Mouse (Mus musculus) hindbrain, embryonic 13.5 days (tissue): ENCODE data around the gene Ankrd6. TPM values are rescaled to one million over a fixed set of nuclear protein-coding genes. Genes with fewer than 3 reads are reported as not detected.

Experiments
- ATAC-seq: fragments of 200-750 bp; cut with Nextera tagmentation; 2 replicates; pipeline ENCODE4 v1.8.0; 2017; ENCODE audit warnings: moderate TSS enrichment; ENCODE audit not compliant: low FRiP score
- H3K27ac ChIP-seq: fragments of 300-500 bp; sonication (generic); 2 replicates; pipeline ENCODE4 v1.5.1; 2015; ENCODE audit warnings: inconsistent platforms, mild to moderate bottlenecking, moderate library complexity
- H3K27me3 ChIP-seq: fragments of 300-500 bp; sonication (generic); 2 replicates; pipeline ENCODE4 v1.6.1; 2015; ENCODE audit warnings: mild to moderate bottlenecking, inconsistent platforms
- H3K36me3 ChIP-seq: fragments of 300-500 bp; sonication (generic); 2 replicates; pipeline ENCODE4 v1.6.1; 2015; ENCODE audit warnings: mild to moderate bottlenecking, inconsistent platforms
- H3K4me1 ChIP-seq: fragments of 300-500 bp; sonication (generic); replicated peaks from 2 replicates; pipeline ENCODE4 v1.6.1; 2015; ENCODE audit warnings: inconsistent platforms
- H3K4me2 ChIP-seq: fragments of 300-500 bp; sonication (generic); 2 replicates; pipeline ENCODE4 v1.6.1; 2015; ENCODE audit warnings: inconsistent platforms, mild to moderate bottlenecking, moderate library complexity
- H3K4me3 ChIP-seq: fragments of 300-500 bp; sonication (generic); 2 replicates; pipeline ENCODE4 v1.5.1; 2015; ENCODE audit warnings: mild to moderate bottlenecking, inconsistent platforms
- H3K9ac ChIP-seq: fragments of 300-500 bp; sonication (generic); 2 replicates; pipeline ENCODE4 v1.6.1; 2015; ENCODE audit warnings: mild to moderate bottlenecking, inconsistent platforms
- H3K9me3 ChIP-seq: fragments of 300-500 bp; sonication (generic); 2 replicates; pipeline ENCODE4 v1.6.1; 2016; ENCODE audit warnings: inconsistent platforms
- WGBS: fragments of 180-500 bp; shearing (Covaris S2); methylation state at CpG from one replicate; pipeline ENCODE4 v1.1.7; 2015; 5-methylcytosine and 5-hydroxymethylcytosine counted together
- polyA plus RNA-seq: library from polyadenylated mRNA; unstranded; fragments of >200 nt; fragmentation: Nextera tagmentation; extraction: Ambion mirVana; gene quantifications from 2 replicates; pipeline ENCODE4 v1.2.1, GENCODE M21; 2015

Gene Ankrd6
- polyA plus RNA-seq: 19.0 and 22.4 TPM in 2 replicates

GRCm38 (mm10) chr4:32950356-32951034 lies at the start of gene Ankrd6:
Gene Ankrd6, minus strand, starts transcription at chr4:32950841.
- 0 out of 2 replicates have a peak, but pooled peaks cover 6% of the 10 kb centered on the region for H3K27me3 ChIP-seq
- H3K36me3 ChIP-seq: no peaks in the 10 kb centered on the region
- WGBS: 0% methylated on average over 58 of the region's 66 CpGs
- peak within 1 kb of the TSS; percentile 67 for H3K4me3 ChIP-seq
- no peaks in the 10 kb centered on the region for H3K9me3 ChIP-seq
- H3K27ac ChIP-seq: no peak within 1 kb of the TSS
- peak within 1 kb of the TSS; percentile 92 for H3K4me2 ChIP-seq
- H3K4me1 ChIP-seq: peaks cover 30% of the 10 kb centered on the region
- H3K9ac ChIP-seq: peak within 1 kb of the TSS; percentile 78
- ATAC-seq: peak; percentile 93

GRCm38 (mm10) chr4:32998996-32999395 lies 48.4 kb upstream of the Ankrd6 start:
- no peak overlapping the region for H3K4me3 ChIP-seq
- H3K27ac ChIP-seq: no peak overlapping the region
- no peaks in the 10 kb centered on the region for H3K27me3 ChIP-seq
- no peak for ATAC-seq
- H3K9ac ChIP-seq: no peak overlapping the region
- H3K36me3 ChIP-seq: peaks cover 1% of the 10 kb centered on the region
- 96% methylated on average over 8 of the region's 8 CpGs for WGBS
- H3K4me2 ChIP-seq: no peak overlapping the region
- H3K9me3 ChIP-seq: no peaks in the 10 kb centered on the region
- no peaks in the 10 kb centered on the region for H3K4me1 ChIP-seq

- no peaks in the 10 kb centered on the region for H3K4me1 ChIP-seq
- 90% methylated on average over 5 of the region's 5 CpGs for WGBS
- H3K4me2 ChIP-seq: no peak overlapping the region
- no peak for ATAC-seq
- H3K4me3 ChIP-seq: no peak overlapping the region
- H3K27ac ChIP-seq: no peak overlapping the region
- H3K27me3 ChIP-seq: no peaks in the 10 kb centered on the region
- H3K36me3 ChIP-seq: no peaks in the 10 kb centered on the region; the same call in 1 of the 2 replicates
- H3K9ac ChIP-seq: no peak overlapping the region
- H3K9me3 ChIP-seq: no peaks in the 10 kb centered on the region
Observed at GRCm38 (mm10) chr4:32997571-32997970, 46.9 kb upstream of the Ankrd6 start.

- 97% methylated on average over 5 of the region's 5 CpGs for WGBS
- no peak overlapping the region for H3K4me2 ChIP-seq
- no peak overlapping the region for H3K9ac ChIP-seq
- H3K36me3 ChIP-seq: no peaks in the 10 kb centered on the region; the same call in 1 of the 2 replicates
- H3K9me3 ChIP-seq: no peaks in the 10 kb centered on the region
- no peaks in the 10 kb centered on the region for H3K27me3 ChIP-seq
- H3K4me1 ChIP-seq: no peaks in the 10 kb centered on the region
- H3K4me3 ChIP-seq: no peak overlapping the region
- no peak overlapping the region for H3K27ac ChIP-seq
- ATAC-seq: no peak
Observed at GRCm38 (mm10) chr4:32996083-32996482, 45.4 kb upstream of the Ankrd6 start.

- H3K4me2 ChIP-seq: no peak overlapping the region
- no peak overlapping the region for H3K9ac ChIP-seq
- H3K27me3 ChIP-seq: no peaks in the 10 kb centered on the region
- no peaks in the 10 kb centered on the region for H3K9me3 ChIP-seq
- WGBS: 81% methylated on average over 3 of the region's 3 CpGs
- no peaks in the 10 kb centered on the region for H3K4me1 ChIP-seq
- H3K27ac ChIP-seq: no peak overlapping the region
- H3K36me3 ChIP-seq: no peaks in the 10 kb centered on the region; the same call in 1 of the 2 replicates
- no peak for ATAC-seq
- no peak overlapping the region for H3K4me3 ChIP-seq
Observed at GRCm38 (mm10) chr4:32994168-32994567, 43.5 kb upstream of the Ankrd6 start.

- Histone ChIP-seq H3K9me3 (no peaks in the 10 kb centered on the region), H3K4me2 (no peak overlapping the region), H3K4me1 (peaks cover 18% of the 10 kb centered on the region), H3K27me3 (no peaks in the 10 kb centered on the region), H3K9ac (no peak overlapping the region), H3K4me3 (no peak overlapping the region), H3K27ac (no peak overlapping the region), H3K36me3 (no peaks in the 10 kb centered on the region)
- WGBS: 84% methylated on average over 2 of the region's 2 CpGs
- ATAC-seq: no peak
Observed at GRCm38 (mm10) chr4:32989346-32989745, 38.7 kb upstream of the Ankrd6 start.

GRCm38 (mm10) chr4:32987006-32987405 lies 36.4 kb upstream of the Ankrd6 start:
- no peak for ATAC-seq
- H3K4me3 ChIP-seq: no peak overlapping the region
- 66% methylated on average over 3 of the region's 3 CpGs for WGBS

GRCm38 (mm10) chr4:32985684-32986083 lies 35.0 kb upstream of the Ankrd6 start:
- Histone ChIP-seq H3K4me1 (peaks cover 32% of the 10 kb centered on the region), H3K27me3 (0 out of 2 replicates have a peak, but pooled peaks cover 5% of the 10 kb centered on the region), H3K9ac (no peak overlapping the region), H3K9me3 (no peaks in the 10 kb centered on the region), H3K4me2 (peak overlapping the region; percentile 86), H3K27ac (peak overlapping the region; percentile 30; the same call in 1 of the 2 replicates), H3K36me3 (no peaks in the 10 kb centered on the region), H3K4me3 (no peak overlapping the region)
- no peak for ATAC-seq
- 6% methylated on average over 3 of the region's 3 CpGs for WGBS

More at GRCm38 (mm10) chr4:32987006-32987405, 36.4 kb upstream of the Ankrd6 start:
- Histone ChIP-seq H3K36me3 (no peaks in the 10 kb centered on the region), H3K4me1 (peaks cover 26% of the 10 kb centered on the region), H3K4me2 (no peak overlapping the region), H3K27ac (no peak overlapping the region), H3K9ac (no peak overlapping the region), H3K27me3 (no peaks in the 10 kb centered on the region), H3K9me3 (no peaks in the 10 kb centered on the region)

- no peak for ATAC-seq
- WGBS: 10% methylated on average over 13 of the region's 13 CpGs
- H3K4me2 ChIP-seq: peak overlapping the region; percentile 86
Observed at GRCm38 (mm10) chr4:32984801-32985675, 34.4 kb upstream of the Ankrd6 start.

GRCm38 (mm10) chr4:32984242-32984641 lies 33.6 kb upstream of the Ankrd6 start:
- H3K9ac ChIP-seq: peak overlapping the region; percentile 95
- peak overlapping the region; percentile 86 for H3K4me2 ChIP-seq
- H3K4me1 ChIP-seq: peaks cover 32% of the 10 kb centered on the region
- WGBS: under 1% methylated on average over 13 of the region's 13 CpGs
- peak overlapping the region; percentile 93 for H3K27ac ChIP-seq
- H3K4me3 ChIP-seq: peak overlapping the region; percentile 84
- no peak for ATAC-seq
- 0 out of 2 replicates have a peak, but pooled peaks cover 5% of the 10 kb centered on the region for H3K27me3 ChIP-seq
- no peaks in the 10 kb centered on the region for H3K36me3 ChIP-seq
- no peaks in the 10 kb centered on the region for H3K9me3 ChIP-seq

More at GRCm38 (mm10) chr4:32984801-32985675, 34.4 kb upstream of the Ankrd6 start:
- H3K4me1 ChIP-seq: peaks cover 32% of the 10 kb centered on the region
- peak overlapping the region; percentile 95 for H3K9ac ChIP-seq
- H3K27ac ChIP-seq: peak overlapping the region; percentile 93
- H3K36me3 ChIP-seq: no peaks in the 10 kb centered on the region
- H3K27me3 ChIP-seq: 0 out of 2 replicates have a peak, but pooled peaks cover 5% of the 10 kb centered on the region
- peak overlapping the region; percentile 84 for H3K4me3 ChIP-seq
- H3K9me3 ChIP-seq: no peaks in the 10 kb centered on the region

GRCm38 (mm10) chr4:32983176-32984155 lies 32.8 kb upstream of the Ankrd6 start:
- 0 out of 2 replicates have a peak, but pooled peaks cover 5% of the 10 kb centered on the region for H3K27me3 ChIP-seq
- H3K4me2 ChIP-seq: peak overlapping the region; percentile 86
- H3K36me3 ChIP-seq: no peaks in the 10 kb centered on the region
- H3K9me3 ChIP-seq: no peaks in the 10 kb centered on the region
- peak overlapping the region; percentile 95 for H3K9ac ChIP-seq
- ATAC-seq: peak; percentile 77
- peak overlapping the region; percentile 93 for H3K27ac ChIP-seq
- peaks cover 32% of the 10 kb centered on the region for H3K4me1 ChIP-seq
- peak overlapping the region; percentile 84 for H3K4me3 ChIP-seq
- WGBS: 1% methylated on average over 59 of the region's 94 CpGs
